Mouse (Mus musculus): Measurements from ENCODE around the gene Agbl1. TPM values are rescaled to one million over a fixed set of nuclear protein-coding genes. Genes with fewer than 3 reads are reported as not detected.
"Not testable (repeated sequence)": the region's sequence is repeated elsewhere in the genome, so short reads cannot be mapped to it uniquely, and the experiment has no call there.

Gene Agbl1
- polyA plus RNA-seq, 1 experiment from 2014 or later = not detected

DNA sequence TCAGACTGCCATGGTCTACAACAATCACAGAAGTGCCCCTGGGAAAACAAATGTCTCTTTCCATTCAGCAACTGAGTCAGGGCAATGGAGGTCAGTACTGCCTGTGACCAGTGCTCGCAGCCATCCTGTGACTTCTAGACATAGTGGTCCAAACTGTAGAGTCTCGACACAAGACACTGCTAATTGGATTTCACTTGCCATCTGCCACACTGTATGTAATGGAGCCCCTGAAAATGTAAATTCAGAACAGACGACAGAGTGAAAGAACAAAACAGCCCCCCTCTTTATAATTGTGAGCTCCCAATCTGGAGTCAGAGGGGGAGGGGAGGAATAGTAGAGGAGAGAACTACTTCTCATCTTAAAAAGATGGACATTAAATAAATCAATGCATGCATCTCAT, 445.2 kb downstream of the Agbl1 start:
- no peak overlapping the region for H3K4me2 ChIP-seq (replicated peaks; ENCODE audit: low read depth)
- no peaks in the 10 kb centered on the region for H3K36me3 ChIP-seq (ENCODE audit: control insufficient read depth, insufficient read depth)
- H3K9me3 ChIP-seq (ENCODE audit: control insufficient read depth) = no peaks in the 10 kb centered on the region
- no peak overlapping the region for H3K27ac ChIP-seq (ENCODE audit: low read depth, low read length)
- no peaks in the 10 kb centered on the region for H3K27me3 ChIP-seq (replicated peaks; ENCODE audit: control insufficient read depth, insufficient read depth, low read length)
- WGBS = 78% methylated on average over 3 of the region's 3 CpGs
- no peak overlapping the region for H3K4me3 ChIP-seq (ENCODE audit: low read depth, low read length)
- no peak overlapping the region for H3K9ac ChIP-seq (ENCODE audit: low read depth, low read length)
- ATAC-seq = no peak
- no peaks in the 10 kb centered on the region for H3K4me1 ChIP-seq (replicated peaks; ENCODE audit: control insufficient read depth, insufficient read depth, low read length)
- TF ChIP-seq CTCF (IDR thresholded peaks at IDR 0.05; ENCODE audit: low read depth) = no peak

DNA sequence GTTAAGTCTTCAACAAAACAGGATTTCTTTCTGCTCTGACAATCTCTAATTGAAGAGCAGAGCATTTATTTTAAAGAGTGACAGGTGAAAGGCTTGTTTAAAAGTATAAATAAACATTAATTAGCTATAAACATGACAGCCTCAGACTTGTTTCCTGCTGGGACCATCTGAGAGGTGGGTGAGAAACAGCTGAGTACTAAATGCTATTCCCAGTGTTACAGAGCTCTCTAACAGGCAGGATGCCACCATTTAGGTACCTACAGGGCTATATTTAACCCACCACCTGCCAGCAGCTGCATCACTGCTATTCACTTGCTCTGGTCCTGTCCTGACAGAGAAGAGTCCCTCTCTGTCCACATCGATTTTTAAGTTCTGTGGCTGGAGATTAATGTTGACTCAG, 471.5 kb downstream of the Agbl1 start:
- TF ChIP-seq CTCF (IDR thresholded peaks at IDR 0.05; ENCODE audit: low read depth) = no peak
- WGBS = 61% methylated on average over 1 of the region's 1 CpGs
- no peak for ATAC-seq

DNA sequence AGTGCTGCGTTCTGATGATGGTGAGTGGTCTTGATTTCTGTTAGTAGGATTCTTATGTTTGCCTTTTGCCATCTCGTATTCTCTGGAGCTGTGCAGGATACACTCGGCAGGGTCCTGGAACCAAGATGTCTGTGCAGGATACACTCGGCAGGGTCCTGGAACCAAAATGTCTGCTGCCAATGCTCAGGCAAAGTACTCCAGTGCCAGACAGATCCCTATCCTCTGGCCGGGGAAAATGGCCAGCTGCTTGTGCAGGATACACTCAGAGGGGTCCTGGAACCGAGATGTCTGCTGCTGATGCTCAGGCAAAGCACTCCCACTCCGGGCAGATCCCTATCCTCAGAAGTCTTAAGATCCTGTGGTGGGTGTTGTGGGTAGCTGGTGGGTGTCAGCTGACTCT, 502.5 kb downstream of the Agbl1 start:
- H3K36me3 ChIP-seq (ENCODE audit: control insufficient read depth, insufficient read depth); H3K27ac ChIP-seq (ENCODE audit: low read depth, low read length); H3K4me3 ChIP-seq (ENCODE audit: low read depth, low read length); H3K9ac ChIP-seq (ENCODE audit: low read depth, low read length); H3K4me1 ChIP-seq (replicated peaks; ENCODE audit: control insufficient read depth, insufficient read depth, low read length); H3K4me2 ChIP-seq (replicated peaks; ENCODE audit: low read depth); H3K27me3 ChIP-seq (replicated peaks; ENCODE audit: control insufficient read depth, insufficient read depth, low read length); ATAC-seq; H3K9me3 ChIP-seq (ENCODE audit: control insufficient read depth): not testable (repeated sequence)
- 91% methylated on average over 7 of the region's 7 CpGs for WGBS

More for the DNA sequence above, 471.5 kb downstream of the Agbl1 start:
- H3K36me3 ChIP-seq (ENCODE audit: control insufficient read depth, insufficient read depth) = no peaks in the 10 kb centered on the region
- no peaks in the 10 kb centered on the region for H3K9me3 ChIP-seq (ENCODE audit: control insufficient read depth)
- no peaks in the 10 kb centered on the region for H3K27me3 ChIP-seq (replicated peaks; ENCODE audit: control insufficient read depth, insufficient read depth, low read length)
- H3K27ac ChIP-seq (ENCODE audit: low read depth, low read length) = no peak overlapping the region
- H3K9ac ChIP-seq (ENCODE audit: low read depth, low read length) = no peak overlapping the region
- H3K4me3 ChIP-seq (ENCODE audit: low read depth, low read length) = no peak overlapping the region
- no peaks in the 10 kb centered on the region for H3K4me1 ChIP-seq (replicated peaks; ENCODE audit: control insufficient read depth, insufficient read depth, low read length)
- no peak overlapping the region for H3K4me2 ChIP-seq (replicated peaks; ENCODE audit: low read depth)

DNA sequence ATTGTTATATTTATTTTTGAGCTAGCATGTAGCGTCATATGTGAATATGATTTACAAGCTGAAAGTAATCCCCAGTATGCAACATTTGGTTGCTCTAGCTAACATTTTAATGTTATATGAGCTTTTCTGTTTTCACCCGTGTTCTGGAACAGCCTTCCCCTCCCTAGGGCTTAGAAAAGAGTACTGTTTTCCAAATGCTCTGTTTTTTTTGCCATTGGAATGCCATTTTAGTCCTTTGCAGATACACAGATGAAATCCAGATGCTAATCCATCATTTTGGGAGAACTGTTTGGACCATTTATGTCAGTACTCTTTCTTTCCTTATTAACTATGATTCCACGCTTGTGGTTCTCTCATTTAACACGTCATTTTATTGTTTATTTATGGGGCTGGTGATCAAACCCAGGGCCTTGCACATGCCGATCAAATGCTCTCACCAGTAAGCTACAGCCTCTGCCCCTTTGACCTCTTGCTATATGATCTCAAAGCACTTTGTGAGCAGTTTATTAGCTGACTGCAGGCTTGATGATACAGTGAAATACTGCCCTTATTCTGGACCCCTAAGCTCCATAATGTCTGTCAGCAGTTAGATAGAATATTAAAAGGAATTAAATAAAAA, 547.7 kb downstream of the Agbl1 start:
- no peaks in the 10 kb centered on the region for H3K9me3 ChIP-seq (ENCODE audit: control insufficient read depth)
- H3K27me3 ChIP-seq (replicated peaks; ENCODE audit: control insufficient read depth, insufficient read depth, low read length) = no peaks in the 10 kb centered on the region
- H3K27ac ChIP-seq (ENCODE audit: low read depth, low read length) = no peak overlapping the region
- no peak for ATAC-seq
- no peak overlapping the region for H3K4me3 ChIP-seq (ENCODE audit: low read depth, low read length)
- H3K9ac ChIP-seq (ENCODE audit: low read depth, low read length) = no peak overlapping the region
- no peaks in the 10 kb centered on the region for H3K4me1 ChIP-seq (replicated peaks; ENCODE audit: control insufficient read depth, insufficient read depth, low read length)
- no peak overlapping the region for H3K4me2 ChIP-seq (replicated peaks; ENCODE audit: low read depth)
- no peaks in the 10 kb centered on the region for H3K36me3 ChIP-seq (ENCODE audit: control insufficient read depth, insufficient read depth)
- no peak for TF ChIP-seq CTCF (IDR thresholded peaks at IDR 0.05; ENCODE audit: low read depth)
- WGBS = 30% methylated on average over 5 of the region's 5 CpGs

DNA sequence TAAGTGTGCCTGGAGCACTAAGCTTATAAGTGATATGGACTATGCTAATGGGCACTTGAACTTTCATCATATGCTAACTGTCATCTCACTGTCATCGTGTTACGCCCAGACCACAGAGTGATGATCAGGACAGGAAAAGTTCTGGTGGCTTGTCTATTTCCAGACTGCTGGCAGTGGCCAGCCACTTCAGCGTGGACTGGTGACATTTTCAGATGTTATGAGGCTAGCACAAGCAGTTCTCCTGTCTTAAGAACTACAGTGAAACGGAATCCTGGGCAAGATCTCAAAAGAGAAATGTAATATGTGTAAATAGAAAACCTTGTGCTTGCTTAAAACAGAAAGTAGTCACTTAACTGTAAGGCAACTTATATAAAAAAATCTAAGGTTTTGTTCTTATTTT, 550.8 kb downstream of the Agbl1 start:
- Histone ChIP-seq H3K4me1 (replicated peaks; ENCODE audit: control insufficient read depth, insufficient read depth, low read length) (no peaks in the 10 kb centered on the region), H3K9ac (ENCODE audit: low read depth, low read length) (no peak overlapping the region), H3K27me3 (replicated peaks; ENCODE audit: control insufficient read depth, insufficient read depth, low read length) (no peaks in the 10 kb centered on the region), H3K4me2 (replicated peaks; ENCODE audit: low read depth) (no peak overlapping the region), H3K36me3 (ENCODE audit: control insufficient read depth, insufficient read depth) (no peaks in the 10 kb centered on the region), H3K27ac (ENCODE audit: low read depth, low read length) (no peak overlapping the region), H3K4me3 (ENCODE audit: low read depth, low read length) (no peak overlapping the region), H3K9me3 (ENCODE audit: control insufficient read depth) (no peaks in the 10 kb centered on the region)
- ATAC-seq = no peak
- 75% methylated on average over 4 of the region's 4 CpGs for WGBS
- no peak for TF ChIP-seq CTCF (IDR thresholded peaks at IDR 0.05; ENCODE audit: low read depth)

DNA sequence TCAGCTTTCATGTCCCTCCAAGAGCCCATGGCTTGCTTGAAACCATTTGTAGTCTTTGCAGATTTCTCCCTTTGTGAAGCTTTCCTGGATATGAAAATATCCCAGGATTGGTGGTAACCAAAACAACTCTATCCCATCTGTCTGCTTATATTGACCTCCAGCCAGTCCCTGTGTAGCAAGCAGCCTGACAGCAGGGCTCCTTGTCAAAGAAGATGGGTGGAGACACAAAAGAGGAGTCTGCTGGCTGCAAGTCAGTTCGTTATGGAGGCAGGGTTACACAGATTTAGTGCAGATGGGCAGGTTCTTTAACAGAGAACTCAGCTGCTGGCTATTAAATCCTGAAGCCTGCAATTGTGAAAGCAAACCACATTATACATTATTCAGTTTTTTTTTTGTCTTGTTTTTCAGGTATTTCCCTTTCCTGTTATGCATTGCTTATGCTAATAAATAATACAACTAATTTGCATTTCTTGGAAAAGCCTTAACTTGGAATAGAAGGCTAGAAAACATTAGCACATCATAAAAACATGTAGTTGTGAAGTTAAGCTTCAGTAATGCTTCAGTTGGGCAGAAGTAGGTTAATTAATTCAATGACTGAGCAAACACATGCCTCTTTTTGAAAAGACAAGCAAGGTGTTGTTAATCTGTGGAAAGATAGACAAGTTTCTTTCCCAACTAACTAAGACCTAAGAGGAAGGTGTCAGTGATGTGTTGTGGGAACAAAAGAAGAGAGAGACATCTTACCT, 559.0 kb downstream of the Agbl1 start:
- no peak for TF ChIP-seq CTCF (IDR thresholded peaks at IDR 0.05; ENCODE audit: low read depth)
- Histone ChIP-seq H3K9ac (ENCODE audit: low read depth, low read length) (no peak overlapping the region), H3K4me2 (replicated peaks; ENCODE audit: low read depth) (no peak overlapping the region), H3K4me3 (ENCODE audit: low read depth, low read length) (no peak overlapping the region), H3K27me3 (replicated peaks; ENCODE audit: control insufficient read depth, insufficient read depth, low read length) (no peaks in the 10 kb centered on the region), H3K27ac (ENCODE audit: low read depth, low read length) (no peak overlapping the region), H3K9me3 (ENCODE audit: control insufficient read depth) (no peaks in the 10 kb centered on the region), H3K4me1 (replicated peaks; ENCODE audit: control insufficient read depth, insufficient read depth, low read length) (no peaks in the 10 kb centered on the region), H3K36me3 (ENCODE audit: control insufficient read depth, insufficient read depth) (no peaks in the 10 kb centered on the region)
- no peak for ATAC-seq
- WGBS = 14% methylated on average over 1 of the region's 1 CpGs
